Mouse (Mus musculus) ZHBTc4 (cell line): ENCODE results near the gene Olfr146.

Experiments
- DNase-seq: peaks from one replicate; pipeline ENCODE4 v3.0.0-alpha.2; 2011; ENCODE audit warnings: low read depth, low spot score

Gene Olfr146

DNA sequence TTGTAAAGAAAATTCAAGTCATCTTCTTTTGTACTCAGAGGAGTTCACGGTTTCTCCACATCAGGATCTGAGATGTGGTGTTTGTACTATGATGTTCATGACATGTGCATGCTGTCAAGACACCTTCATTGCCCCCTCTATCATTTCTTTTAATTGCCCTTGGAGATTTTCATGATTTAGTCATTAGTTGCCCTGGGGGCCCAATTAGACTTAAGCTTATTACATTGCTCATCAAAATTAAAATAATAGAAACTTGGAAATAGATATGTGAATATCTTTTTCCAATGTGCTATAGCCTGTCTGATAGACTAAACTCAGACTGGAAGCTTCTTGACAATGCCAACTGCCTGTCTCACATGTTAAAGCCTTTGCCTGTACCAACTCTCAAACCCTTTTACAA is at the start of gene Olfr146:
Olfr146 (minus strand) TSS at position 101 of the 400 bp plus-strand sequence.
- DNase-seq: no peak

DNA sequence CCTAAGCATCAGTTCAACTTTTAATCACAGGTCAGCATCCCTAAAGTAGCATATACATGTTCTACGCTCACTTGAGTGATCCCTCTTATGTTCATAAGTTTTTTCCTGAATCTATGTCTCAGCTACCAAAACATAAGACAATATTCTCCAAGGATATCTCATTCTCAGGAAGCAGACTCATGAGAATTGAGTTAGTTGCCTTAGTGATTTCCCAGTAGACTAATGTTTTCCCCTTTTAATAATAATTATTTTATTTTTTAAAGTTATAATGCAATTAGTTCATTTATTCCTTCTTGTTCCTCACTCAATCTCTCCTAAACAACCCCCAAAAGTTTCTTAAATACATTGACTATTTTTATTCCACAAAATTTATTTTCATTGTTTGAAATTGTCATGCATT is 41.7 kb upstream of the Olfr146 start, which contains the start of gene Olfr937:
Olfr937 (minus strand) TSS at position 101 of the 400 bp plus-strand sequence.
- DNase-seq: no peak

DNA sequence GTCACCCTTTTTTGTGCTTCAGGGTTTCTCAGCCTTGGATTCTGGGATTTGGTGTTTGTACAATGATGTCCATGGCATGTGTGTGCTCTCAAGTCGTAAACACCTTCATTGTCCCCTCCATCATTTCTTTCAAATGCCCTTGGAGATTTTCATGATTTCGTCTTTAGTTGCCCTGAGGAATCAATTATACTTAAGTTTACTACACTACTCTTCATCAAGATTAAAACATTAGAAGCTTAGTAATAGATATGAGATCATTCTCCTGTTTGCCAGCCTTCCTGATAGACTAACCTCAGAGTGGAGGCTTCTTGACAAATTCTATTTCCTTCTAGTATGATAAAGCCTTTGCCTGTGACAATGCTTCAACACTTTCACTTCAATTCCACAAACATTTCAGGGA is 23.6 kb downstream of the Olfr146 start, which contains the start of gene Olfr935:
Olfr935 (minus strand) TSS at position 101 of the 400 bp plus-strand sequence.
- no peak for DNase-seq

DNA sequence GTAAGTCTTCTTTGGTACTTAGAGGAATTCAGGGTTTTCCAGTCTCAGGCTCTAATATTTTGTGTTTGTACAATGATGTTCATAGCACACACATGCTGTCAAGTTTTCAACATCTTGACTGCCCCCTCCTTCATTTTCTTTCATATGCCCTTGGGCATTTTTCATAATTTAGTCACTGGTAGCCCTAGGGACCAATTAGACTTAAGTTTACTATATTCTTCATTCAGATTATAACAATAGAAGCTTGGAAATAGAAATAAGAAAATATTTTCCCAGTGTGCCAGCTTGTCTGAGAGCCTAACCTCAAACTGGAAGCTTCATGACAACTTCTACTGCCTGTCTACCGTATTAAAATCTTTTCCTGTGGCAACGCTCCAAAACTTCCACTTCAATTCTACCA is 35.0 kb downstream of the Olfr146 start, which contains the start of gene Olfr934:
Olfr934 (minus strand) TSS at position 101 of the 400 bp plus-strand sequence.
- DNase-seq: no peak

DNA sequence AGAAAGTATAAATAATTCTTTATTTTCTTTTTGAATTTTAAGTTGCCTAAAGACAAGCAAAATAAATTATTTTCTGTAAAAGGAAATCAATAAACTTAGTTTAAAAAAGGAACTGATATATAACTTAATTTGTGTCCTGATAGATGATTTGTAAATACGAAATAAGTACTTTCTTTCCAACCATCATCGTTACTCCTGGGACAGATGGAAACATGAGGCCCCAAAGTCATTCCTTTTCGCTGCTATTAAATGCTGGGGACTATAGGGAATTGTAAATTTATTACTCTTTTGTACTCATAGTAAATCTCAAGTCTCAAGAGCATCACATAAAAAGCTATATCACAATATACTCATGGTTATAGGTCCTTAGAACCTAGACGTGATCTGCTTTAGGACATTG is 51.2 kb downstream of the Olfr146 start, which contains the start of gene Olfr933:
Olfr933 (plus strand) TSS at position 301 of the 400 bp plus-strand sequence.
- DNase-seq: no peak
